Mouse (Mus musculus) 3T3-L1 (cell line): Measurements from ENCODE around the gene Gm28048.

Experiments used
- DNase-seq: peaks from one replicate; pipeline ENCODE4 v3.0.0-alpha.2; 2015; ENCODE audit warnings: low read depth, low spot score

Gene Gm28048

GRCm38 (mm10) chr11:22838361-22838760 lies 143.5 kb downstream of the Gm28048 start:
- DNase-seq, result no peak

GRCm38 (mm10) chr11:22836269-22836668 lies 145.6 kb downstream of the Gm28048 start:
- DNase-seq, result no peak

GRCm38 (mm10) chr11:22832600-22832999 lies 149.3 kb downstream of the Gm28048 start:
- no peak for DNase-seq

DNA sequence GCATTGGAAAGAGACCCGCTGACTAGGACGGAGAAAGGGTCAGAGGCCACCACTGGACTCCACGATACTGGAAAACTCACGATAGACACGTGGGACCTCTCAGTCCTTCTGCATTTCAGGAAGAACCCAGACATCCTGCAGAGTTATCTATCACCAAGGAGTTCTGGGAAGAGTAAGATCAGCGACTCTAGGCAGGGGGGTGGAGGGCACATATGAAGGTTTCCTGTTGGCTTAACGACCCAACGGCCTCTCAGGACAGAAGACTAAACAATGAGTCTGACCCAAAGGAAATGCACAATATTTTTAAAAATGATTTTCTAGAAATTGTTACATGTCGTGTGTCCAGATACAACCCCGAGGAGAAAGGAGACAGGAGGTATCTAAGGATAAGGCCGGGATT lies 150.0 kb downstream of the Gm28048 start:
- DNase-seq, result no peak

DNA sequence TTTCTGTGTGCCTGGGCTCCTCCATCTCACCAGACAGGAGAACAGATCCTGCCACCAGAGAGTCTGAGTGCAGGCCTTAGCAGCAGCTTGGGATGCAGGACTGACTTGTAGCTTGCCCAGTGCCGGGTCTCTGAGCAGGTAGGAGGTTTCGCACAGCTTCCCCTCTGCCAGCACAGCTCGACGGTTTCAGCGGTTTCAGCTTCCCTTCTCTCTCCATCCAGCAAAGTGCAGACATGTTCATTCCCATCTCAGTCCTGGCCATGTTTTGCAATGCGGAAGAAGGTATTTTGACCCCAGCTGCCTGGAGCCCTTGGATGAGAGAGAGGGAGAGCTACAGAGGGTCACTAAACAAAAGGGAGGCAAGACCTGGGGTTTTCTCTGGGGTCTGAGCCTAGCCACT lies 151.2 kb downstream of the Gm28048 start:
- no peak for DNase-seq

- peak; percentile 79 for DNase-seq
Measured at GRCm38 (mm10) chr11:22830179-22830611, 151.7 kb downstream of the Gm28048 start.

- DNase-seq, result no peak
Measured at GRCm38 (mm10) chr11:22828988-22829632, 152.8 kb downstream of the Gm28048 start.

GRCm38 (mm10) chr11:22827514-22828080 lies 154.3 kb downstream of the Gm28048 start:
- DNase-seq, result no peak

- peak; percentile 40 for DNase-seq
Measured at GRCm38 (mm10) chr11:22826665-22827064, 155.2 kb downstream of the Gm28048 start.

DNA sequence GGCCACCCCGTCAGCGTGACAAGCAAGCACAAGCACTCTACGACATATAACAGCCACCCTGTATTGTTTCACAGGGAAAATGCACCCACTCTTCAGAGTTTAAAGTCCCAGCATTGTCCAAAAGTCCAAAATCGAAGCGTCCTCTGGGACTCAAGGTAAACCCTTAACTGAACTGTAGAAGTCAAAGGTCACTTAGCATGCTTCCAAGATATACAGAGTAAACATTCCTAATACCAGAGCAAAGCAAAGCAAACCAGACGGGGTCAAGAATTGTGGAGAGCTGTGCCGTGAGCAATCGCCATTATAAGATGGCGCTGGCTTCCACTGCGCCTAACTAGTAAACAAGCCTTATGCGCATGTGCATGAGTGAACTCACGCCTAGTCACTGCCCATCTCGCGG lies 155.8 kb downstream of the Gm28048 start:
- DNase-seq, result no peak

GRCm38 (mm10) chr11:22825548-22825947 lies 156.3 kb downstream of the Gm28048 start:
- no peak for DNase-seq

DNA sequence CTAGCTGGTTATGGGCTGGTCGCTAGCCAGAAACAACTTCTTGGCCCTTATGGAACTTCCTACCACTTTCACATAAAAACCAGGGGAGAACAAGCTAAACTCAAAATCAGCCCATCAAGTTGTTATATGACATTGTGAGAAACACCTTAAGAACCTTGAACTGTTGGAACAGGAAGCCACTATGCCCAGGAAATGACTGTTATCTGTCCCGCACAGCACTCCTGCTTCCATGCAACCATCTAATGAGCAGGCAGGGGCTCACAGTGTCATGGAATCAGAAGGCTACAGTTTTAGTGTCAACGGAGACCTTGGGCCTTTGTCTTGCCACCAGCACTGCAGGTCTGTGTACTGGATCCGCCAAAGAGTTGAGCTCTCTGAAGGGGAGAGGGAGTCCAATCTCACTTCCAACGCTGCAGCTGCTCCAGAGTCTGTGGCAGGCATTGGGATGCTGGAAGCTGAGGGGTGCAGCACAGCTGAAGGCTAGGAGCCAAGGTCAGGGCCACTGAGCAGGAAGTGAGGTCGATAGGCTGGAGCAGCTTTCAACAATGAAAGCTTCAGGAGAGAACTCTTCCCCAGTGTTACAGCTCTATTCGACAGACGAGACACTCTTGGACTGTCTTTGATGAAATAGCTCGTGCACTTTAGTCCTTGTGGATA lies 157.7 kb downstream of the Gm28048 start:
- DNase-seq, result no peak

- no peak for DNase-seq
Measured at GRCm38 (mm10) chr11:22821243-22821642, 160.6 kb downstream of the Gm28048 start.

DNA sequence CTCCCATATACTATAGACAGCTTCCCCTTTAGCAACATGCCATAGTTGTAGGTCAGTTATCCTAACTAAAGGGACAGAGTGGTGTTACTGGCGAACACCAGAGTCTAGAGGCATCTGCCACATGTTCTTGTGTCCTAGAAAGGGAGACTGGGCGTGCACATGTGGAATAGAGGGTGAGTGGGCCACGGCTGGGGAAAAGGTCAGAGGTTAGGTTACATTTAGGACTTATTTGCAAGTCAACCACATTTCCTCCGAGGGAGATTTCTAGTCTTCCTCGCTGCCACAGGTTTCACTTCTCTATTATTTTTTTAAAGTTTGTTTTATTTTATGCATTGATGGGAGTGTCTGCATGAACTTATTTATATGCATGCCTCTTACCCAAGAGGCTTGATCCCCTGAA lies 163.5 kb downstream of the Gm28048 start:
- no peak for DNase-seq

DNA sequence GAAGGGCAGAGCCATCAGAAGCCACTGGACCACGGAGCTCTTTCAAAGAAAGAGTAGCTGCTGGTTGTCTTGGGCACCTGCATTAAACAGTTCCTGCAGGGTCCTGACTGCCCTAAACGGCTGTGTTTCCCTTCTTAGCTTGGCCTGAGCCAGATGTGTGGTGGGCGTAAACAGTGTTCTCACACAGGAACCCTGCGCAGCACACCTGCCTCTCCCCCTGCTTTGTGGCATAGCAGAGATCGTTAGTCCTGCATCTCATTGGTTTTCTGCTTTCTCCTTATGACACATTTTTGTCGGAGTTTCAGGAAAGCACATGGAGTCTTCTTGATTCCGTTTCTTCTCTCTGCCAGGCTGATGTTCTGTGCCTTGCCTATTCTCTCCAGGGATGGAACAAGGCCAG lies 166.0 kb downstream of the Gm28048 start:
- no peak for DNase-seq

DNA sequence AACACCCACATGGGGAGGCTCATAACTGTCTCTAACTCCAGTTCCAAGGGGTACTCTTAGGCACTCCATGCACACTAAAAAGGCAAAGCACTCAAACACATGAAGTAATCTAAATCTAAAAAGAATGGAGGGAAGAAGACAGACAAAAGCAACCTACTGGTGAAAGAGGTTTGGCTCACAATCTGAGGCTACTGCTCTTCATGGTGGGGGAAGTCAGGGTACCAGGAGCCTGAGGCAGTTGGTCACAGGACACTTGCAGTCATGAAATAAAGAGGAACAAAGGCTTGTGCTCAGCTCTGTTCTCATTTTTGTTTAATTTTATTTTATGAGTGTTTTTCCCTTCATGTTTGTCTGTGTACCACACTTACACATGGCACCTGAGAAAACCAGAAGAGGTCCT lies 166.7 kb downstream of the Gm28048 start:
- no peak for DNase-seq

DNA sequence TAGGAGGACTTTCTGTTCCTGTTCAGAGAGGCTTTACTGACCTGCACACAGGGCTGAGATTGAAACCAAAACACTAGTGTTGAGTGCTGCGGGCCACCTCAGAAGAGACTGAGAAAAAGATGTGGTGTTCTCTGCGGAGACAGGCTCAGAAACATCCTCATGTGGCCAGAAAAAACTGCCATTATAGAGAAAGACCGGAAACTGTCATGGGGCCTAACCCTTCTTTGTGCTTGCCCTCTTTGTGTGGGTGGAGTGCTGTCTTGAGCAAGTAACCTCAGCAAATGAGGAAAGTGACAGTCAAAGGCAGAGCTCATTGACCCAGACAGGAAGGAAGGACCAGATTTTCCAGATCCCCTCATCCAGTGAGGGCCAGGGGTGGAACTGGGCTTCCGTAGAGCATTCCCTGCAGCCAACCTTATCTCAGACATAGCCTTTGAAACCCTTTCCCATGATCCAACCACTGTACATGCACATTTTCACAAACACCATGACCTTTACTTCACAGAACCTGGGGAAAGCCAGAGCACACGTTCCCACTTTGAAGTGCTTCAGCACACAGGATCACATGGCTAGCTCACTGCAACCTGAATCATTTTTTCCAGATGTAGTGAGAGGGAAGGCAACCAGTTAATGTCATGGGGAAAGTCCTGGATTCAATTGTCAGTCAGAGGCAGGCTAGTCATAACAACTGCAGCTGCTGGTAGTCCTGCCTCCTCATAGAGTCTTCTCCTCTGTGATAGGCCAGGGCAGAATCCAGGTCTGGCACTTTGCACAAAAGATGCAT lies 167.8 kb downstream of the Gm28048 start:
- DNase-seq, result peak; percentile 38

GRCm38 (mm10) chr11:22813427-22813826 lies 168.5 kb downstream of the Gm28048 start:
- no peak for DNase-seq

GRCm38 (mm10) chr11:22811413-22811812 lies 170.5 kb downstream of the Gm28048 start:
- DNase-seq, result peak; percentile 66

DNA sequence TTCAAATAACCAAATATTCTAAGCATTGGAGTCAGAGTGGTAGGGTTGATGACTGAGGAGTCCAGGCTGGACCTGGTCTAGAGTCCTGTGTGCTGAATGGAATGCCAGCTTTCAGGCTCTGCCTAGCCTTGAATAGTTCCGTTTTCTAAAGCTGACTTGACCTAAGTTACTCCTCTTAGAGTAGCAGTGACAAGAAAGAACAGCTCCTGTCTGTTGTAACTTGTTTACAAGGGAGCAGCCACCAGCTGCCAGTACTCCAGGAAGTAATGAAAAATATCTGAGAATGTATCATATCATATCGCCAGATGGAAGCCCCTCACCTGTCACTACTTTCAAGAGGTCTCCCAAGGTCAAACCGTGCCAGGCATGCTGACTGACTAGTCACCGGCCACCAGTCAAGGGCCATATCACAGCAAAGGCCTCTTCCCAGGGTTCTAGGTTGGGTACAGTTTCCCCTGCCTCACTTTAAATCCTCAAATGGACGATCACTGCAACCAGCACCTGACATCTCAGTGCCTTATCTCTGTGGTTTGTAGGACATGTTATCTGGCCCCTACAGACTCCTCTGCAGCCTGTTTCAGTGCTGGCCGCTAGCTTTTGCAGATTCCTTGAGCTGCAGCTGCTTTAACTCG lies 172.3 kb downstream of the Gm28048 start:
- DNase-seq, result no peak

- no peak for DNase-seq
Measured at GRCm38 (mm10) chr11:22808040-22808439, 173.8 kb downstream of the Gm28048 start.

DNA sequence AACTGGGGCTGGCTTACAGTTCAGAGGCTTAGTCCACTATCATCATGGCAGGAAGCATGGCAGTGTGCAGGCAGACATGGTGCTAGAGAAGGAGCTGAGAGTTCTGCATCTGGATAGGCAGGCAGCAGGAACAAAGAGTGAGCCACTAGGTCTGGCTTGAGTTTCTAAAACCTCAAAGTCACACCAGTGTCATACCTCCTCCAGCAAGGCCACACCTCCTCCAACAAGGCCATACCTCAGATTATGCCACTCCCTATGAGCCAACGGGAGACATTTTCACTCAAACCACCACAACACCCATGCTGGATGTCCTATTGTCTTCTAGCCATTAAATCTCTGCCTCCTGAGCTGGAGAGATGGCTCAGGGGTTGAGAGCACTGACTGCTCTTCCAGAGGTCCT lies 176.7 kb downstream of the Gm28048 start:
- DNase-seq, result no peak
